Mouse (Mus musculus): Measurements from ENCODE around the gene Cybc1.

GRCm38 (mm10) chr11:121231628-121232291 is 2.6 kb upstream of the Cybc1 start:
- TF ChIP-seq CTCF (IDR thresholded peaks at IDR 0.05; ENCODE audit: low read depth): no peak
- no peak for TF ChIP-seq EP300 (optimal IDR thresholded peaks at IDR 0.05)
